Mouse (Mus musculus) MEL (cell line): ENCODE results near the gene Rab11fip5. TPM values are rescaled to one million over a fixed set of nuclear protein-coding genes. Genes with fewer than 3 reads are reported as not detected.

Source experiments
- DNase-seq: peaks from one replicate; pipeline ENCODE4 v3.0.0; 2011; ENCODE audit warnings: low read depth, low spot score
- H3K27ac ChIP-seq: 2 replicates; pipeline ENCODE4 v1.5.1; 2012; ENCODE audit warnings: low read depth, mild to moderate bottlenecking, control low read depth, low read length, moderate library complexity; ENCODE audit not compliant: control insufficient read depth
- H3K27me3 ChIP-seq, 2 experiments: fragments of 150-350 bp in 1 of 2; sonication (generic) in 1 of 2; 2 replicates each; pipeline ENCODE4 v1.6.1; 2012; ENCODE audit warnings: low read length in 2 of 2, mild to moderate bottlenecking in 2 of 2, improper control_type of control experiment in 1 of 2, moderate library complexity in 1 of 2; ENCODE audit not compliant: insufficient read depth in 2 of 2, control insufficient read depth in 1 of 2
- H3K36me3 ChIP-seq, 2 experiments: 2 replicates each; pipeline ENCODE4 v1.6.1; 2012 to 2014; ENCODE audit warnings: low read length in 2 of 2, improper control_type of control experiment in 1 of 2, inconsistent platforms in 1 of 2, mild to moderate bottlenecking in 1 of 2; ENCODE audit not compliant: insufficient read depth in 2 of 2, control insufficient read depth in 1 of 2
- H3K4me1 ChIP-seq, 2 experiments: fragments of 150-350 bp in 1 of 2; sonication (generic) in 1 of 2; 2 replicates each; pipeline ENCODE4 v1.6.1; 2012; ENCODE audit warnings: low read length in 2 of 2, improper control_type of control experiment in 1 of 2, mild to moderate bottlenecking in 1 of 2; ENCODE audit not compliant: insufficient read depth in 2 of 2, control insufficient read depth in 1 of 2
- H3K4me3 ChIP-seq, 2 experiments: fragments of 150-350 bp in 1 of 2; sonication (generic) in 1 of 2; 2 replicates each; pipeline ENCODE4 v1.5.1; 2012; ENCODE audit warnings: low read depth in 2 of 2, low read length in 2 of 2, mild to moderate bottlenecking in 2 of 2, moderate library complexity in 2 of 2, control low read depth in 1 of 2, improper control_type of control experiment in 1 of 2; ENCODE audit not compliant: control insufficient read depth in 1 of 2, insufficient read depth in 1 of 2
- H3K79me2 ChIP-seq: 2 replicates; pipeline ENCODE4 v1.6.1; 2012; ENCODE audit warnings: mild to moderate bottlenecking, low read length, moderate library complexity; ENCODE audit not compliant: control insufficient read depth, poor library complexity, insufficient read depth
- H3K9ac ChIP-seq: 2 replicates; pipeline ENCODE4 v1.6.1; 2012; ENCODE audit warnings: low read depth, mild to moderate bottlenecking, control low read depth, low read length, moderate library complexity; ENCODE audit not compliant: control insufficient read depth, poor library complexity, severe bottlenecking
- H3K9me3 ChIP-seq: fragments of 150-350 bp; sonication (generic); replicated peaks from 2 replicates; pipeline ENCODE4 v1.6.1; 2012; ENCODE audit warnings: mild to moderate bottlenecking, low read length, improper control_type of control experiment, moderate library complexity; ENCODE audit not compliant: insufficient read depth
- EP300 ChIP-seq, 2 experiments: IDR thresholded peaks; 2 replicates each; pipeline ENCODE4 v1.6.1; 2011; ENCODE audit warnings: improper control_type of control experiment in 2 of 2, low read length in 2 of 2, low read depth in 1 of 2, mild to moderate bottlenecking in 1 of 2
- GABPA ChIP-seq: IDR thresholded peaks from 2 replicates; pipeline ENCODE4 v1.6.1; 2012; ENCODE audit warnings: low read depth, mild to moderate bottlenecking, inconsistent platforms, low read length, improper control_type of control experiment, moderate library complexity
- JUND ChIP-seq: IDR thresholded peaks from 2 replicates; pipeline ENCODE4 v1.6.1; 2011; ENCODE audit warnings: low read depth, mild to moderate bottlenecking, improper control_type of control experiment, low read length
- KAT2A ChIP-seq: conservative IDR thresholded peaks from 2 replicates; pipeline ENCODE4 v1.6.1; 2012; ENCODE audit warnings: low read depth, low read length, improper control_type of control experiment, inconsistent platforms
- MXI1 ChIP-seq: IDR thresholded peaks from 2 replicates; pipeline ENCODE4 v1.6.1; 2011; ENCODE audit warnings: mild to moderate bottlenecking, low read depth, low read length, improper control_type of control experiment
- MYB ChIP-seq: IDR thresholded peaks from 2 replicates; pipeline ENCODE4 v1.6.1; 2011; ENCODE audit warnings: mild to moderate bottlenecking, low read depth, low read length, improper control_type of control experiment
- MYC ChIP-seq: IDR thresholded peaks from 2 replicates; pipeline ENCODE4 v1.6.1; 2011; ENCODE audit warnings: low read depth, mild to moderate bottlenecking, low read length, improper control_type of control experiment, moderate library complexity
- NELFE ChIP-seq: IDR thresholded peaks from 2 replicates; pipeline ENCODE4 v1.6.1; 2011; ENCODE audit warnings: low read depth, low read length, improper control_type of control experiment
- POLR2A ChIP-seq, 2 experiments: IDR thresholded peaks; 2 replicates each; pipeline ENCODE4 v1.6.1; 2011 to 2012; ENCODE audit warnings: low read length in 2 of 2, mild to moderate bottlenecking in 2 of 2, control low read depth in 1 of 2, improper control_type of control experiment in 1 of 2, low read depth in 1 of 2, moderate library complexity in 1 of 2; ENCODE audit not compliant: control insufficient read depth in 1 of 2, insufficient read depth in 1 of 2, poor library complexity in 1 of 2
- POLR2AphosphoS5 ChIP-seq: IDR thresholded peaks from 2 replicates; pipeline ENCODE4 v1.6.1; 2012; ENCODE audit warnings: low read depth, borderline replicate concordance, mild to moderate bottlenecking, inconsistent platforms, low read length, moderate library complexity, mixed read lengths
- RAD21 ChIP-seq: IDR thresholded peaks from 2 replicates; pipeline ENCODE4 v1.6.1; 2011; ENCODE audit warnings: mild to moderate bottlenecking, low read depth, low read length, improper control_type of control experiment
- SIN3A ChIP-seq: IDR thresholded peaks from 2 replicates; pipeline ENCODE4 v1.6.1; 2012; ENCODE audit warnings: low read length, improper control_type of control experiment, inconsistent platforms
- SMC3 ChIP-seq: IDR thresholded peaks from 2 replicates; pipeline ENCODE4 v1.6.1; 2011; ENCODE audit warnings: low read depth, low read length, improper control_type of control experiment
- TCF12 ChIP-seq: IDR thresholded peaks from 2 replicates; pipeline ENCODE4 v1.6.1; 2014; ENCODE audit warnings: low read depth, mild to moderate bottlenecking, inconsistent platforms, low read length, improper control_type of control experiment, moderate library complexity
- USF1 ChIP-seq: IDR thresholded peaks from 2 replicates; pipeline ENCODE4 v1.6.1; 2014; ENCODE audit warnings: low read depth, mild to moderate bottlenecking, inconsistent platforms, low read length, improper control_type of control experiment, moderate library complexity
- ZMIZ1 ChIP-seq: IDR thresholded peaks from 2 replicates; pipeline ENCODE4 v1.6.1; 2012; ENCODE audit warnings: low read depth, mild to moderate bottlenecking, inconsistent platforms, low read length, improper control_type of control experiment, moderate library complexity
- ZNF384 ChIP-seq: IDR thresholded peaks from 2 replicates; pipeline ENCODE4 v1.6.1; 2012; ENCODE audit warnings: low read depth, mild to moderate bottlenecking, inconsistent platforms, low read length, improper control_type of control experiment
- polyA plus RNA-seq, 2 experiments: library from polyadenylated mRNA; stranded (reverse) in 1 of 2; unstranded in 1 of 2; fragments of >175 nt in 1 of 2; fragments of >200 nt in 1 of 2; gene quantifications; 2 replicates each; pipeline versions ENCODE4 v1.2.1 to v1.2.4; 2012; ENCODE audit warnings: low replicate concordance in 2 of 2, low read depth in 1 of 2; ENCODE audit not compliant: insufficient read length in 2 of 2, insufficient read depth in 1 of 2, missing spikeins in 1 of 2
- total RNA-seq: library from RNA; depleted of rRNA; stranded (reverse); fragments of 300-350 nt; gene quantifications from 2 replicates; pipeline ENCODE4 v1.2.3, GENCODE M21; 2012

Rab11fip5 gene
- total and polyA plus RNA-seq, 3 experiments, result 3.3 to 8.5 TPM; not detected in 1

GRCm38 (mm10) chr6:85325109-85325508 is 49.3 kb downstream of the Rab11fip5 start:
- peaks cover 0 to 6% of the 10 kb centered on the region in 2 experiments; a peak in 3 of 4 replicates for H3K4me1 ChIP-seq
- H3K79me2 ChIP-seq, result no peaks in the 10 kb centered on the region
- H3K9ac ChIP-seq, result no peak overlapping the region
- no peak overlapping the region for H3K27ac ChIP-seq
- H3K4me3 ChIP-seq, result no peak overlapping the region
- no peaks in the 10 kb centered on the region for H3K9me3 ChIP-seq
- TF ChIP-seq SMC3 (no peak), NELFE (no peak), GABPA (no peak), EP300 (IDR thresholded peaks at IDR 0.05; ENCODE audit: low read depth in 1 of 2, low read length in 2 of 2) (no peak), KAT2A (no peak), ZMIZ1 (no peak), USF1 (no peak), RAD21 (no peak), JUND (no peak)
- peaks cover 0 to 9% of the 10 kb centered on the region in 2 experiments; a peak in 2 of 4 replicates for H3K36me3 ChIP-seq
- no peaks in the 10 kb centered on the region for H3K27me3 ChIP-seq
- no peak for DNase-seq

- Histone ChIP-seq H3K36me3 (no peaks in the 10 kb centered on the region), H3K9me3 (no peaks in the 10 kb centered on the region), H3K4me3 (no peak overlapping the region), H3K79me2 (no peaks in the 10 kb centered on the region), H3K9ac (no peak overlapping the region), H3K27me3 (no peaks in the 10 kb centered on the region), H3K4me1 (no peaks in the 10 kb centered on the region), H3K27ac (no peak overlapping the region)
- no peak for DNase-seq
- TF ChIP-seq MXI1 (no peak), MYC (no peak), GABPA (no peak), MYB (no peak), SIN3A (no peak), EP300 (IDR thresholded peaks at IDR 0.05; ENCODE audit: low read depth in 1 of 2, low read length in 2 of 2) (no peak), NELFE (no peak), POLR2A (IDR thresholded peaks at IDR 0.05; ENCODE audit: control insufficient read depth in 1 of 2, insufficient read depth in 1 of 2, low read depth in 1 of 2, low read length in 2 of 2, poor library complexity in 1 of 2) (no peak), POLR2AphosphoS5 (no peak), TCF12 (no peak), ZNF384 (no peak)
Measured at GRCm38 (mm10) chr6:85320445-85320866, 54.0 kb downstream of the Rab11fip5 start.
